Mouse (Mus musculus) spleen, postnatal 36 days (tissue): ENCODE measurements around the gene Magix.

Experiments
- DNase-seq, 2 experiments: peaks; one replicate each; pipeline ENCODE4 v3.0.0; 2022; ENCODE audit warnings: low spot score in 2 of 2, mixed read lengths in 1 of 2

Magix gene

DNA sequence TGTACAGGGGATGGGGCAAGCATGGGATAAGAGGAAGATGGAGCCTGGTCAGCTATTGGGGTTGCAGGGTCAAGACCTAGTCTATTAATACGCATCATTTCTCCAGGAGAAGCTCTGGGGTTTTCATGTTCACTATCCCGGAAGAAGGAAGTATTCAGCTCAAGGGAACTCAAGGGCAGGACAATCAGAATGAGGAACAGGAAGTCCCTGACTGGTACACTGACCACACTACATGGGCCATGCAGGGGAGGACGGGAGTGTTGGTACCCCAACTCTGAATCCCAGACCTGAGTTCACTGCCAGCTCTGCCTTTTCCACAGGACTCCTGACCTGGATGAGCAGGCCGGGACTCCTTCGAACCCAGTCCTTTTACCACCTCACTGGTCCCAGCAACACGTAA is 48.5 kb downstream of the Magix start:
- no peak for DNase-seq
